ENCODE assay signal across 27 mouse cellular contexts in the genomic region with DNA sequence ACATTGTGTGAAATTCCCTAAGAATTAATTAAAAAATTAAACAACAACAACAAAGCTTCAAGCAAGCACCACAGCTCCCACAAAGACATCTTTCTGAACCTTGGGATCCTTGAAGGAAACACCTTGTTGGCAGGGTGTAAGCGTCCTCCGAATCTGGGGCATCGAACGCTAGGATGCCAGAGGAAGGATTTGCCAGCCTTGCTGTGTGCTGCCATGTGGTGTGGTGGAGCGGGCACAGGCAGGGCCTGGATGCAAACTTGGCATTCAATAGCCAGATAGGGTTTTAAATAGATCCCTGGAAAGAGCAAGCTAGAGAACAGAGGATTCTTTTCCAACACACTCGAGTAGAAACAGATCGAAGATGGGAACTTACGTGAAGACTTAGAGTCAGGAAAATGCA.
A peak's percentile ranks its signal among the peaks of the same experiment; 100 is the strongest.
DNase-seq lines count a peak whose midpoint lies in the region; ATAC-seq lines count a peak whose summit lies in the region.
"Had no signal": no experiment of that assay in that cellular context is flagged by ENCODE, and none has a peak within 500 bp of the region (broad histone marks: within the 10 kb centered on the region; RNA-seq: fewer than 3 reads in every experiment).

No protein-coding gene starts in this region.

- H3K4me3 ChIP-seq in heart, embryonic 11.5 days (ENCODE audit: low read depth, low read length): no peak overlapping the region
- no peak overlapping the region for H3K4me3 ChIP-seq in neural tube, embryonic 15.5 days (replicated peaks)
- H3K4me3 ChIP-seq: embryonic facial prominence, embryonic 10.5 days; embryonic facial prominence, embryonic 15.5 days; heart, embryonic 12.5 days; hindbrain, embryonic 13.5 days; layer of hippocampus, adult 2 months; liver, embryonic 12.5 days; midbrain, embryonic 12.5 days; neural tube, embryonic 13.5 days had no signal

- H3K4me2 ChIP-seq in heart, embryonic 11.5 days: no peak overlapping the region
- H3K4me2 ChIP-seq in neural tube, embryonic 15.5 days: no peak overlapping the region
- H3K4me2 ChIP-seq: embryonic facial prominence, embryonic 15.5 days; heart, embryonic 12.5 days; hindbrain, embryonic 13.5 days; liver, embryonic 12.5 days; midbrain, embryonic 12.5 days; neural tube, embryonic 13.5 days had no signal

- H3K27me3 ChIP-seq in heart, embryonic 11.5 days (ENCODE audit: control insufficient read depth, insufficient read depth, low read length): no peaks in the 10 kb centered on the region
- 0 out of 2 replicates have a peak, but pooled peaks cover 3% of the 10 kb centered on the region for H3K27me3 ChIP-seq in neural tube, embryonic 15.5 days (replicated peaks)
- H3K27me3 ChIP-seq: CH12.LX; embryonic facial prominence, embryonic 15.5 days; heart, embryonic 12.5 days; hindbrain, embryonic 13.5 days; liver, embryonic 12.5 days; megakaryocyte, embryonic 14.5 days; midbrain, embryonic 12.5 days; neural tube, embryonic 13.5 days had no signal

- no peak overlapping the region for H3K9ac ChIP-seq in heart, embryonic 11.5 days (ENCODE audit: low read depth, low read length)
- no peak overlapping the region for H3K9ac ChIP-seq in neural tube, embryonic 15.5 days (replicated peaks)
- H3K9ac ChIP-seq: embryonic facial prominence, embryonic 15.5 days; heart, embryonic 12.5 days; hindbrain, embryonic 13.5 days; liver, embryonic 12.5 days; liver, postnatal 0 days; midbrain, embryonic 12.5 days; neural tube, embryonic 13.5 days had no signal

- no peaks in the 10 kb centered on the region for H3K36me3 ChIP-seq in heart, embryonic 11.5 days (ENCODE audit: control insufficient read depth, insufficient read depth, low read length)
- no peaks in the 10 kb centered on the region for H3K36me3 ChIP-seq in neural tube, embryonic 15.5 days
- H3K36me3 ChIP-seq: embryonic facial prominence, embryonic 10.5 days; embryonic facial prominence, embryonic 15.5 days; heart, embryonic 12.5 days; hindbrain, embryonic 13.5 days; liver, embryonic 12.5 days; midbrain, embryonic 12.5 days; neural tube, embryonic 13.5 days had no signal

- H3K27ac ChIP-seq in heart, embryonic 11.5 days (ENCODE audit: low read depth, low read length): no peak overlapping the region
- no peak overlapping the region for H3K27ac ChIP-seq in neural tube, embryonic 15.5 days (replicated peaks)
- H3K27ac ChIP-seq: embryonic facial prominence, embryonic 10.5 days; embryonic facial prominence, embryonic 15.5 days; hindbrain, embryonic 13.5 days; layer of hippocampus, adult 2 months; liver, embryonic 12.5 days; midbrain, embryonic 12.5 days; neural tube, embryonic 13.5 days had no signal

- DNase-seq in cerebellum, postnatal 4 days (ENCODE audit: low spot score in 2 of 2): no peak
- DNase-seq in heart, adult 11 months: peak; percentile 85
- DNase-seq in cerebellum, postnatal 10 days: peak; percentile 79 to 82
- no peak for DNase-seq in layer of hippocampus, postnatal 10 days (ENCODE audit: low spot score in 2 of 2)
- no peak for DNase-seq in MN1 (ENCODE audit: low spot score)
- DNase-seq: adrenal gland, postnatal 14 days; gastrocnemius, postnatal 25 days; heart, postnatal 4 days; kidney, postnatal 36 days; liver, postnatal 0 days; lung, postnatal 4 days; right cerebral cortex, postnatal 14 days; thymus, postnatal 4 days had no signal

- no peaks in the 10 kb centered on the region for H3K9me3 ChIP-seq in heart, embryonic 11.5 days (replicated peaks; ENCODE audit: control insufficient read depth, low read length)
- no peaks in the 10 kb centered on the region for H3K9me3 ChIP-seq in neural tube, embryonic 15.5 days (replicated peaks)
- H3K9me3 ChIP-seq: embryonic facial prominence, embryonic 10.5 days; embryonic facial prominence, embryonic 15.5 days; heart, embryonic 12.5 days; hindbrain, embryonic 13.5 days; liver, embryonic 12.5 days; megakaryocyte, embryonic 14.5 days; midbrain, embryonic 12.5 days; neural tube, embryonic 13.5 days had no signal

- peak; percentile 91 for ATAC-seq in cerebellum, adult (ENCODE audit: insufficient number of reproducible peaks, low FRiP score, low TSS enrichment)
- ATAC-seq in heart, embryonic 11.5 days (replicated peaks; ENCODE audit: insufficient number of reproducible peaks, low FRiP score, low TSS enrichment): no peak
- no peak for ATAC-seq in neural tube, embryonic 15.5 days (ENCODE audit: low FRiP score)
- ATAC-seq: intestine, postnatal 0 days; liver, embryonic 12.5 days; liver, postnatal 0 days had no signal

- 92% methylated on average over 8 of the region's 8 CpGs for WGBS in heart, embryonic 11.5 days (ENCODE audit: insufficient replicate concordance)
- WGBS in neural tube, embryonic 15.5 days: 92% methylated on average over 8 of the region's 8 CpGs

- no peaks in the 10 kb centered on the region for H3K4me1 ChIP-seq in heart, embryonic 11.5 days (ENCODE audit: control insufficient read depth, insufficient read depth, low read length)
- 0 out of 2 replicates have a peak, but pooled peaks cover 6% of the 10 kb centered on the region for H3K4me1 ChIP-seq in neural tube, embryonic 15.5 days
- H3K4me1 ChIP-seq: embryonic facial prominence, embryonic 15.5 days; heart, embryonic 12.5 days; liver, embryonic 12.5 days had no signal

Comparison
In these comparisons a context has a peak if more than half of its experiments do, and no peak if none do; other contexts are left out.
1. DNase-seq: peak in heart, adult 11 months (single experiment) and cerebellum, postnatal 10 days (2 of 2); none in cerebellum, postnatal 4 days (0 of 2), layer of hippocampus, postnatal 10 days (0 of 2) and MN1 (single experiment).